Mouse (Mus musculus) limb, embryonic 10.5 days (tissue): ENCODE results near the gene Pigk. TPM values are rescaled to one million over a fixed set of nuclear protein-coding genes. Genes with fewer than 3 reads are reported as not detected.

Experiments used
- DNase-seq: peaks from one replicate; pipeline ENCODE4 v3.0.0-alpha.2; 2017; ENCODE audit warnings: low spot score
- H3K27ac ChIP-seq: fragments of 300-500 bp; sonication (generic); 2 replicates; pipeline ENCODE4 v1.5.1; 2016; ENCODE audit warnings: mild to moderate bottlenecking
- H3K27me3 ChIP-seq: fragments of 300-500 bp; sonication (generic); 2 replicates; pipeline ENCODE4 v1.6.1; 2016; ENCODE audit warnings: low read depth, mild to moderate bottlenecking; ENCODE audit not compliant: poor library complexity, severe bottlenecking
- H3K36me3 ChIP-seq: fragments of 300-500 bp; sonication (generic); 2 replicates; pipeline ENCODE4 v1.6.1; 2016; ENCODE audit warnings: mild to moderate bottlenecking, moderate library complexity
- H3K4me1 ChIP-seq: fragments of 300-500 bp; sonication (generic); 2 replicates; pipeline ENCODE4 v1.6.1; 2016
- H3K4me3 ChIP-seq: fragments of 300-500 bp; sonication (generic); 2 replicates; pipeline ENCODE4 v1.5.1; 2016; ENCODE audit warnings: mild to moderate bottlenecking, moderate library complexity
- H3K9me3 ChIP-seq: fragments of 300-500 bp; sonication (generic); replicated peaks from 2 replicates; pipeline ENCODE4 v1.6.1; 2016; ENCODE audit warnings: mild to moderate bottlenecking
- WGBS: fragments of 180-500 bp; shearing (Covaris S2); methylation state at CpG from one replicate; pipeline ENCODE4 v1.1.7; 2016; 5-methylcytosine and 5-hydroxymethylcytosine counted together
- polyA plus RNA-seq: library from polyadenylated mRNA; unstranded; fragments of >200 nt; fragmentation: Nextera tagmentation; extraction: Ambion mirVana; gene quantifications from 2 replicates; pipeline ENCODE4 v1.2.1, GENCODE M21; 2016

The Pigk gene
- polyA plus RNA-seq, 1 experiment from 2014 or later = 39.5 TPM

- H3K27me3 ChIP-seq = no peaks in the 10 kb centered on the region
- H3K4me1 ChIP-seq = no peaks in the 10 kb centered on the region
- no peaks in the 10 kb centered on the region for H3K36me3 ChIP-seq
- H3K27ac ChIP-seq = no peak overlapping the region
- no peak overlapping the region for H3K4me3 ChIP-seq
- DNase-seq = no peak
- H3K9me3 ChIP-seq = no peaks in the 10 kb centered on the region
- WGBS = 78% methylated on average over 2 of the region's 2 CpGs
These were observed 123.5 kb downstream of the Pigk start for GRCm38 (mm10) chr3:152837407-152837806.

- Histone ChIP-seq H3K27ac (no peak overlapping the region), H3K9me3 (no peaks in the 10 kb centered on the region)
- 90% methylated on average over 1 of the region's 1 CpGs for WGBS
These were observed 124.0 kb downstream of the Pigk start for GRCm38 (mm10) chr3:152837938-152838337.

GRCm38 (mm10) chr3:152841264-152841663 lies 127.4 kb downstream of the Pigk start:
- H3K9me3 ChIP-seq = no peaks in the 10 kb centered on the region
- WGBS = 86% methylated on average over 6 of the region's 6 CpGs
- H3K4me1 ChIP-seq = no peaks in the 10 kb centered on the region
- no peak overlapping the region for H3K27ac ChIP-seq
- H3K27me3 ChIP-seq = no peaks in the 10 kb centered on the region
- H3K36me3 ChIP-seq = no peaks in the 10 kb centered on the region
- DNase-seq = no peak
- H3K4me3 ChIP-seq = no peak overlapping the region

More at GRCm38 (mm10) chr3:152837938-152838337, 124.0 kb downstream of the Pigk start:
- DNase-seq = no peak
- H3K4me3 ChIP-seq = no peak overlapping the region
- H3K27me3 ChIP-seq = no peaks in the 10 kb centered on the region
- H3K36me3 ChIP-seq = no peaks in the 10 kb centered on the region
- no peaks in the 10 kb centered on the region for H3K4me1 ChIP-seq

- H3K9me3 ChIP-seq = no peaks in the 10 kb centered on the region
- H3K4me3 ChIP-seq = no peak overlapping the region
These were observed 128.7 kb downstream of the Pigk start for GRCm38 (mm10) chr3:152842648-152843047.

GRCm38 (mm10) chr3:152843925-152844324 lies 130.0 kb downstream of the Pigk start:
- H3K9me3 ChIP-seq = no peaks in the 10 kb centered on the region
- H3K4me3 ChIP-seq = no peak overlapping the region
- no peak for DNase-seq
- no peaks in the 10 kb centered on the region for H3K4me1 ChIP-seq
- no peaks in the 10 kb centered on the region for H3K36me3 ChIP-seq
- H3K27me3 ChIP-seq = no peaks in the 10 kb centered on the region
- no peak overlapping the region for H3K27ac ChIP-seq

More at GRCm38 (mm10) chr3:152842648-152843047, 128.7 kb downstream of the Pigk start:
- H3K4me1 ChIP-seq = no peaks in the 10 kb centered on the region
- no peak for DNase-seq
- no peaks in the 10 kb centered on the region for H3K27me3 ChIP-seq
- no peaks in the 10 kb centered on the region for H3K36me3 ChIP-seq
- H3K27ac ChIP-seq = no peak overlapping the region
- WGBS = 93% methylated on average over 3 of the region's 3 CpGs

- DNase-seq = no peak
- Histone ChIP-seq H3K4me3 (no peak overlapping the region), H3K36me3 (no peaks in the 10 kb centered on the region), H3K27ac (no peak overlapping the region), H3K9me3 (no peaks in the 10 kb centered on the region), H3K27me3 (no peaks in the 10 kb centered on the region), H3K4me1 (peaks cover 25% of the 10 kb centered on the region)
- WGBS = 23% methylated on average over 12 of the region's 12 CpGs
These were observed 141.2 kb downstream of the Pigk start for GRCm38 (mm10) chr3:152855006-152855614.

- Histone ChIP-seq H3K27me3 (no peaks in the 10 kb centered on the region), H3K4me3 (no peak overlapping the region), H3K27ac (no peak overlapping the region), H3K4me1 (peaks cover 25% of the 10 kb centered on the region), H3K36me3 (no peaks in the 10 kb centered on the region), H3K9me3 (no peaks in the 10 kb centered on the region)
- DNase-seq = no peak
- 63% methylated on average over 10 of the region's 10 CpGs for WGBS
These were observed 142.2 kb downstream of the Pigk start for GRCm38 (mm10) chr3:152856095-152856494.

- H3K27ac ChIP-seq = no peak overlapping the region
- H3K27me3 ChIP-seq = no peaks in the 10 kb centered on the region
- no peak overlapping the region for H3K4me3 ChIP-seq
- no peaks in the 10 kb centered on the region for H3K9me3 ChIP-seq
- WGBS = 80% methylated on average over 4 of the region's 4 CpGs
- no peaks in the 10 kb centered on the region for H3K4me1 ChIP-seq
- H3K36me3 ChIP-seq = no peaks in the 10 kb centered on the region
- DNase-seq = no peak
These were observed 147.6 kb downstream of the Pigk start for GRCm38 (mm10) chr3:152861450-152861849.

GRCm38 (mm10) chr3:152861978-152862377 lies 148.1 kb downstream of the Pigk start:
- Histone ChIP-seq H3K4me3 (no peak overlapping the region), H3K27ac (no peak overlapping the region), H3K27me3 (no peaks in the 10 kb centered on the region), H3K36me3 (no peaks in the 10 kb centered on the region), H3K4me1 (no peaks in the 10 kb centered on the region), H3K9me3 (no peaks in the 10 kb centered on the region)
- 60% methylated on average over 1 of the region's 1 CpGs for WGBS
- DNase-seq = no peak

GRCm38 (mm10) chr3:152866035-152866965 lies 152.4 kb downstream of the Pigk start:
- Histone ChIP-seq H3K4me1 (no peaks in the 10 kb centered on the region), H3K27me3 (no peaks in the 10 kb centered on the region), H3K36me3 (no peaks in the 10 kb centered on the region), H3K4me3 (no peak overlapping the region), H3K27ac (no peak overlapping the region), H3K9me3 (no peaks in the 10 kb centered on the region)
- 89% methylated on average over 22 of the region's 22 CpGs for WGBS
- DNase-seq = no peak

GRCm38 (mm10) chr3:152867654-152868525 lies 154.0 kb downstream of the Pigk start:
- Histone ChIP-seq H3K9me3 (no peaks in the 10 kb centered on the region), H3K4me1 (no peaks in the 10 kb centered on the region), H3K27ac (no peak overlapping the region), H3K4me3 (no peak overlapping the region), H3K36me3 (no peaks in the 10 kb centered on the region), H3K27me3 (no peaks in the 10 kb centered on the region)
- 65% methylated on average over 12 of the region's 12 CpGs for WGBS
- no peak for DNase-seq

GRCm38 (mm10) chr3:152872054-152872453 lies 158.2 kb downstream of the Pigk start:
- no peaks in the 10 kb centered on the region for H3K27me3 ChIP-seq
- no peak overlapping the region for H3K4me3 ChIP-seq
- DNase-seq = no peak
- 83% methylated on average over 12 of the region's 12 CpGs for WGBS
- H3K9me3 ChIP-seq = no peaks in the 10 kb centered on the region
- H3K4me1 ChIP-seq = peaks cover 6% of the 10 kb centered on the region
- no peaks in the 10 kb centered on the region for H3K36me3 ChIP-seq
- no peak overlapping the region for H3K27ac ChIP-seq
